In genomic region chr2:71640251-71640650, GRCm38 (mm10) we compare ENCODE assay signal across 22 mouse cellular contexts.
"Had no signal": no experiment of that assay in that cellular context is flagged by ENCODE, and none has a peak within 500 bp of the region (broad histone marks: within the 10 kb centered on the region; RNA-seq: fewer than 3 reads in every experiment).

No protein-coding gene starts in this region.

- H3K27me3 ChIP-seq: heart, embryonic 12.5 days; intestine, embryonic 15.5 days; limb, embryonic 13.5 days; limb, embryonic 15.5 days had no signal

- H3K9me3 ChIP-seq: hindbrain, embryonic 12.5 days; intestine, embryonic 15.5 days; limb, embryonic 15.5 days; liver, embryonic 12.5 days had no signal

- H3K4me3 ChIP-seq: gastrocnemius, adult 2 months; heart, adult 2 months; heart, embryonic 12.5 days; hindbrain, embryonic 10.5 days; hindbrain, embryonic 12.5 days; intestine, embryonic 15.5 days; layer of hippocampus, adult 2 months; limb, embryonic 13.5 days; limb, embryonic 15.5 days; liver, embryonic 12.5 days had no signal

- H3K4me1 ChIP-seq: intestine, embryonic 15.5 days; limb, embryonic 13.5 days; limb, embryonic 15.5 days; liver, embryonic 12.5 days had no signal

- DNase-seq: gastrocnemius, adult 2 months; gastrocnemius, postnatal 10 days; gastrocnemius, postnatal 25 days; heart, adult 2 months; heart, postnatal 10 days; heart, postnatal 4 days; kidney, adult 2 months; kidney, adult 9 months; kidney, postnatal 10 days; kidney, postnatal 25 days; kidney, postnatal 4 days; left cerebral cortex, postnatal 4 days had no signal

- H3K27ac ChIP-seq: gastrocnemius, adult 2 months; heart, adult 2 months; hindbrain, embryonic 10.5 days; hindbrain, embryonic 12.5 days; hindbrain, embryonic 14.5 days; intestine, embryonic 15.5 days; layer of hippocampus, adult 2 months; limb, embryonic 13.5 days; limb, embryonic 15.5 days; liver, embryonic 12.5 days; liver, embryonic 14.5 days had no signal

- H3K36me3 ChIP-seq: heart, embryonic 12.5 days; hindbrain, embryonic 10.5 days; hindbrain, embryonic 12.5 days; intestine, embryonic 15.5 days; limb, embryonic 13.5 days; limb, embryonic 15.5 days; liver, embryonic 12.5 days had no signal
